Mouse (Mus musculus): ENCODE data around the gene Myo15b. TPM values are rescaled to one million over a fixed set of nuclear protein-coding genes. Genes with fewer than 3 reads are reported as not detected.

Gene Myo15b
- polyA plus RNA-seq, 1 experiment from 2014 or later = 168 TPM

- H3K9me3 ChIP-seq (ENCODE audit: control insufficient read depth, low read length) = no peaks in the 10 kb centered on the region
- no peak overlapping the region for H3K27ac ChIP-seq (ENCODE audit: low read length)
- peaks cover 5% of the 10 kb centered on the region; the same call in 1 of the 2 replicates for H3K36me3 ChIP-seq (ENCODE audit: control insufficient read depth, insufficient read depth, low read length)
- peaks cover under 1% of the 10 kb centered on the region; the same call in 1 of the 2 replicates for H3K4me1 ChIP-seq (ENCODE audit: control insufficient read depth, insufficient read depth, low read length)
- H3K4me2 ChIP-seq (ENCODE audit: low read depth, low read length) = no peak overlapping the region
- 68% methylated on average over 6 of the region's 6 CpGs for WGBS
- H3K9ac ChIP-seq (ENCODE audit: low read depth, low read length) = no peak overlapping the region
- ATAC-seq = no peak
- no peak overlapping the region for H3K4me3 ChIP-seq (ENCODE audit: low read length)
- H3K27me3 ChIP-seq (replicated peaks; ENCODE audit: control insufficient read depth, insufficient read depth, low read length) = no peaks in the 10 kb centered on the region
These were observed 34.0 kb downstream of the Myo15b start for GRCm38 (mm10) chr11:115892213-115892612.

DNA sequence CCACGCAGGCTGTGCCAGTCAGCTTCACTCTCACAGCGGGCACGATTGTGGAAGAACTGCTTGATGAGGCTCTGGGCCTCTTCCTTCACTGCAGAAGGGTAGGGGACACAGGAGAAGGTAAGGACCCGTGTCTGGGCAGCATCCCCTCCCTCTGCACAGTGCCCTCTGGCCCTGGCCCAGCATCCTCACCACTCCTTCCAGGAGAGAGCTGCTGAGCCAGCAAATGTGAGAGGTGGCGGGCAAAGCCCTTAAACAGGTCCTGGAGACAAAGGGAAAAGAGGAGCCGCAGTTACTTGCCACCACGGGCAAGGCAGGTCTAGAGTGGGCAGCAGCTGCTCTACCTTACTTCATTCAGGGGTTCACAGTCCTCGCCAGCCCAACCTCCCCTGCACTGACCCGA, 34.9 kb downstream of the Myo15b start:
- H3K4me2 ChIP-seq (ENCODE audit: low read depth, low read length) = no peak overlapping the region
- peaks cover 5% of the 10 kb centered on the region; the same call in 1 of the 2 replicates for H3K36me3 ChIP-seq (ENCODE audit: control insufficient read depth, insufficient read depth, low read length)
- WGBS = 94% methylated on average over 9 of the region's 9 CpGs
- ATAC-seq = no peak
- no peak overlapping the region for H3K9ac ChIP-seq (ENCODE audit: low read depth, low read length)
- no peak overlapping the region for H3K27ac ChIP-seq (ENCODE audit: low read length)
- H3K27me3 ChIP-seq (replicated peaks; ENCODE audit: control insufficient read depth, insufficient read depth, low read length) = no peaks in the 10 kb centered on the region
- H3K4me1 ChIP-seq (ENCODE audit: control insufficient read depth, insufficient read depth, low read length) = no peaks in the 10 kb centered on the region
- no peak overlapping the region for H3K4me3 ChIP-seq (ENCODE audit: low read length)
- no peaks in the 10 kb centered on the region for H3K9me3 ChIP-seq (ENCODE audit: control insufficient read depth, low read length)

DNA sequence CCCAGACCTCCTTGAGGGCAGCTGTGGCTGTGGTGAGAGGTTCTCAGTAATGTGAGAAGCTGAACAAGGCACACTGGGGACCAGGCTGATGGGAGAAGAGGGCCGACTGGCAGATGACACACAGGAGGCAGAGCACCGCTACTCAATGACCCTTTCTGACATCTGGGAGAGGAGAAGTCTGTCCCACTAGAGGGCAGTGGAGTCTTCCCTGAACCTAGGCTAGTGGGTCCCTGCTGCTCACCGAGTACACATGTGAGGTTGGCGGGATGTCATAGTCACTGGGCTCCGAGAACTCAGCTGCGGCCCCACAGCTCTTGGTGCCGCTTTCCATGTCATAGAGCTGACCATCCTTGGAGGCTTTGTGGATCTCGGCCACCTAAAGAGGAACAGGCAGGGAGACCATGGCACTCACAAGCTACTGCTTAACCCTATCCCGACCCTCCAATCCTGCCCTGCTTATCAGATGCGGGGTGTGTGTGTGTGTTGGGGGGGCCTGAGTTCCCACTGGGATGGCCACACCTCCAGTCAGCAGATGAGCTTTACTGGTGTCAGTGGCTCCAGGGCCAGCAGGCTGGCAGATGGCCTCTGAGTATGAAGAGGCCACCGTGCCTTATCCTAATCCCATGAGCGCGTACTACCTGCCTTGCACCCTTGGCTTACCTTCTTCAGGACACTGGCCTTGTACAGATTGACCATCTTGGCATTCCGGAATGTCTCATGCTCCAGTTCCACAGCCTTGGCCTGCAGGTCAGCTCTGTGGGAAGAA, 36.7 kb downstream of the Myo15b start:
- Histone ChIP-seq H3K4me1 (ENCODE audit: control insufficient read depth, insufficient read depth, low read length) (peaks cover 4% of the 10 kb centered on the region), H3K4me2 (ENCODE audit: low read depth, low read length) (no peak overlapping the region), H3K27ac (ENCODE audit: low read length) (no peak overlapping the region), H3K9me3 (ENCODE audit: control insufficient read depth, low read length) (no peaks in the 10 kb centered on the region), H3K9ac (ENCODE audit: low read depth, low read length) (no peak overlapping the region), H3K36me3 (ENCODE audit: control insufficient read depth, insufficient read depth, low read length) (peaks cover 5% of the 10 kb centered on the region; the same call in 1 of the 2 replicates), H3K27me3 (replicated peaks; ENCODE audit: control insufficient read depth, insufficient read depth, low read length) (no peaks in the 10 kb centered on the region), H3K4me3 (ENCODE audit: low read length) (no peak overlapping the region)
- peak; percentile 34 for ATAC-seq
- 66% methylated on average over 14 of the region's 14 CpGs for WGBS

GRCm38 (mm10) chr11:115898446-115898845, 40.2 kb downstream of the Myo15b start:
- Histone ChIP-seq H3K9ac (ENCODE audit: low read depth, low read length) (no peak overlapping the region), H3K27ac (ENCODE audit: low read length) (no peak overlapping the region)

GRCm38 (mm10) chr11:115898886-115899285, 40.7 kb downstream of the Myo15b start:
- no peaks in the 10 kb centered on the region for H3K27me3 ChIP-seq (replicated peaks; ENCODE audit: control insufficient read depth, insufficient read depth, low read length)
- 25% methylated on average over 4 of the region's 4 CpGs for WGBS
- no peaks in the 10 kb centered on the region for H3K9me3 ChIP-seq (ENCODE audit: control insufficient read depth, low read length)
- no peak overlapping the region for H3K27ac ChIP-seq (ENCODE audit: low read length)
- ATAC-seq = no peak
- H3K4me3 ChIP-seq (ENCODE audit: low read length) = no peak overlapping the region
- peaks cover 3% of the 10 kb centered on the region; the same call in 1 of the 2 replicates for H3K36me3 ChIP-seq (ENCODE audit: control insufficient read depth, insufficient read depth, low read length)
- H3K4me2 ChIP-seq (ENCODE audit: low read depth, low read length) = no peak overlapping the region
- H3K9ac ChIP-seq (ENCODE audit: low read depth, low read length) = no peak overlapping the region
- H3K4me1 ChIP-seq (ENCODE audit: control insufficient read depth, insufficient read depth, low read length) = peaks cover 21% of the 10 kb centered on the region

More at GRCm38 (mm10) chr11:115898446-115898845, 40.2 kb downstream of the Myo15b start:
- H3K4me3 ChIP-seq (ENCODE audit: low read length) = no peak overlapping the region
- no peak overlapping the region for H3K4me2 ChIP-seq (ENCODE audit: low read depth, low read length)
- no peaks in the 10 kb centered on the region for H3K9me3 ChIP-seq (ENCODE audit: control insufficient read depth, low read length)
- H3K36me3 ChIP-seq (ENCODE audit: control insufficient read depth, insufficient read depth, low read length) = peaks cover 5% of the 10 kb centered on the region; the same call in 1 of the 2 replicates
- no peaks in the 10 kb centered on the region for H3K27me3 ChIP-seq (replicated peaks; ENCODE audit: control insufficient read depth, insufficient read depth, low read length)
- whole genome bisulfite sequencing = 79% methylated on average over 7 of the region's 7 CpGs
- peaks cover 18% of the 10 kb centered on the region for H3K4me1 ChIP-seq (ENCODE audit: control insufficient read depth, insufficient read depth, low read length)
- no peak for ATAC-seq

GRCm38 (mm10) chr11:115899486-115900266, 41.5 kb downstream of the Myo15b start, which contains the start of gene Smim5:
Smim5 (plus strand) TSS chr11:115899966.
- ATAC-seq = peak; percentile 61
- peak within 1 kb of the TSS; percentile 34; the same call in 1 of the 2 replicates for H3K9ac ChIP-seq (ENCODE audit: low read depth, low read length)
- H3K36me3 ChIP-seq (ENCODE audit: control insufficient read depth, insufficient read depth, low read length) = no peaks in the 10 kb centered on the region
- H3K4me3 ChIP-seq (ENCODE audit: low read length) = peak within 1 kb of the TSS; percentile 1; the same call in 1 of the 2 replicates
- peaks cover 28% of the 10 kb centered on the region for H3K4me1 ChIP-seq (ENCODE audit: control insufficient read depth, insufficient read depth, low read length)
- 36% methylated on average over 16 of the region's 16 CpGs for WGBS
- H3K27ac ChIP-seq (ENCODE audit: low read length) = no peak within 1 kb of the TSS; the same call in 1 of the 2 replicates
- H3K4me2 ChIP-seq (ENCODE audit: low read depth, low read length) = no peak within 1 kb of the TSS
- H3K27me3 ChIP-seq (replicated peaks; ENCODE audit: control insufficient read depth, insufficient read depth, low read length) = no peaks in the 10 kb centered on the region
- H3K9me3 ChIP-seq (ENCODE audit: control insufficient read depth, low read length) = no peaks in the 10 kb centered on the region

GRCm38 (mm10) chr11:115900561-115901337, 42.5 kb downstream of the Myo15b start:
- H3K4me2 ChIP-seq (ENCODE audit: low read depth, low read length) = no peak overlapping the region
- ATAC-seq = no peak
- no peak overlapping the region for H3K4me3 ChIP-seq (ENCODE audit: low read length)
- H3K27me3 ChIP-seq (replicated peaks; ENCODE audit: control insufficient read depth, insufficient read depth, low read length) = no peaks in the 10 kb centered on the region
- peaks cover 38% of the 10 kb centered on the region for H3K4me1 ChIP-seq (ENCODE audit: control insufficient read depth, insufficient read depth, low read length)
- 77% methylated on average over 8 of the region's 8 CpGs for WGBS
- no peaks in the 10 kb centered on the region for H3K9me3 ChIP-seq (ENCODE audit: control insufficient read depth, low read length)
- H3K27ac ChIP-seq (ENCODE audit: low read length) = no peak overlapping the region
- peak overlapping the region; percentile 34; the same call in 1 of the 2 replicates for H3K9ac ChIP-seq (ENCODE audit: low read depth, low read length)
- H3K36me3 ChIP-seq (ENCODE audit: control insufficient read depth, insufficient read depth, low read length) = no peaks in the 10 kb centered on the region

GRCm38 (mm10) chr11:115901338-115902161, 43.3 kb downstream of the Myo15b start:
- H3K27me3 ChIP-seq (replicated peaks; ENCODE audit: control insufficient read depth, insufficient read depth, low read length) = no peaks in the 10 kb centered on the region
- no peak overlapping the region for H3K4me3 ChIP-seq (ENCODE audit: low read length)
- 85% methylated on average over 9 of the region's 9 CpGs for WGBS
- no peak overlapping the region for H3K4me2 ChIP-seq (ENCODE audit: low read depth, low read length)
- no peaks in the 10 kb centered on the region for H3K9me3 ChIP-seq (ENCODE audit: control insufficient read depth, low read length)
- H3K9ac ChIP-seq (ENCODE audit: low read depth, low read length) = 0 out of 2 replicates have a peak overlapping the region, but pooled peaks have one; percentile 7
- peaks cover 41% of the 10 kb centered on the region for H3K4me1 ChIP-seq (ENCODE audit: control insufficient read depth, insufficient read depth, low read length)
- no peak overlapping the region for H3K27ac ChIP-seq (ENCODE audit: low read length)
- no peak for ATAC-seq
- H3K36me3 ChIP-seq (ENCODE audit: control insufficient read depth, insufficient read depth, low read length) = no peaks in the 10 kb centered on the region
